Mouse (Mus musculus) CH12.LX (cell line): ENCODE measurements around the gene Aff3. TPM values are rescaled to one million over a fixed set of nuclear protein-coding genes. Genes with fewer than 3 reads are reported as not detected.
A peak's percentile ranks its signal among the peaks of the same experiment; 100 is the strongest.

Source experiments
- DNase-seq: peaks from one replicate; pipeline ENCODE4 v3.0.0-alpha.2; 2013; ENCODE audit errors: extremely low read depth
- H3K27ac ChIP-seq: 2 replicates; pipeline ENCODE4 v1.5.1; 2012; ENCODE audit warnings: low read depth, mild to moderate bottlenecking, control low read depth, moderate library complexity; ENCODE audit not compliant: insufficient read depth
- H3K27me3 ChIP-seq: replicated peaks from 2 replicates; pipeline ENCODE3; 2012; ENCODE audit warnings: inconsistent platforms
- H3K36me3 ChIP-seq, 2 experiments: replicated peaks in 1 of 2; 2 replicates each; pipeline versions ENCODE3 to v1.6.1; 2012; ENCODE audit warnings: inconsistent platforms in 1 of 2, low read length in 1 of 2, mild to moderate bottlenecking in 1 of 2, mixed read lengths in 1 of 2, moderate library complexity in 1 of 2; ENCODE audit not compliant: control insufficient read depth in 1 of 2, insufficient read depth in 1 of 2
- H3K4me1 ChIP-seq, 2 experiments: 2 replicates each; pipeline ENCODE4 v1.6.1; 2012; ENCODE audit warnings: inconsistent platforms in 1 of 2, moderate library complexity in 1 of 2; ENCODE audit not compliant: insufficient read depth in 2 of 2, control insufficient read depth in 1 of 2
- H3K4me2 ChIP-seq: 2 replicates; pipeline ENCODE4 v1.6.1; 2012; ENCODE audit warnings: low read depth, mild to moderate bottlenecking, control low read depth; ENCODE audit not compliant: poor library complexity, insufficient read depth, severe bottlenecking
- H3K4me3 ChIP-seq, 3 experiments: fragments of 150-350 bp in 1 of 3; sonication (generic) in 1 of 3; replicated peaks in 1 of 3; 2 replicates each; pipeline versions ENCODE3 to v1.5.1; 2011 to 2012; ENCODE audit warnings: low read depth in 2 of 3, low read length in 2 of 3, mild to moderate bottlenecking in 2 of 3, moderate library complexity in 2 of 3, control low read depth in 1 of 3, improper control_type of control experiment in 1 of 3, inconsistent platforms in 1 of 3, mixed read lengths in 1 of 3; ENCODE audit not compliant: poor library complexity in 1 of 3
- H3K79me2 ChIP-seq: replicated peaks from 2 replicates; pipeline ENCODE4 v1.6.1; 2012; ENCODE audit warnings: mild to moderate bottlenecking, moderate library complexity; ENCODE audit not compliant: control insufficient read depth, poor library complexity, insufficient read depth, severe bottlenecking; ENCODE audit errors: extremely low read depth
- H3K9ac ChIP-seq: 2 replicates; pipeline ENCODE4 v1.6.1; 2012; ENCODE audit warnings: low read depth, mild to moderate bottlenecking, control low read depth, moderate library complexity; ENCODE audit not compliant: insufficient read depth
- H3K9me3 ChIP-seq: replicated peaks from 2 replicates; pipeline ENCODE3; 2012; ENCODE audit warnings: low read length, inconsistent platforms, mixed read lengths
- BHLHE40 ChIP-seq: IDR thresholded peaks from 2 replicates; pipeline ENCODE4 v1.6.1; 2011; ENCODE audit warnings: mild to moderate bottlenecking, low read depth, low read length, improper control_type of control experiment
- CHD1 ChIP-seq: IDR thresholded peaks from 2 replicates; pipeline ENCODE4 v1.6.1; 2012; ENCODE audit warnings: low read depth, low read length, improper control_type of control experiment, inconsistent platforms
- E2F4 ChIP-seq: IDR thresholded peaks from 2 replicates; pipeline ENCODE4 v1.6.1; 2011; ENCODE audit warnings: low read depth, low read length, improper control_type of control experiment; ENCODE audit not compliant: insufficient replicate concordance
- ELF1 ChIP-seq: IDR thresholded peaks from 2 replicates; pipeline ENCODE4 v1.6.1; 2014; ENCODE audit warnings: low read depth, mild to moderate bottlenecking, inconsistent platforms, low read length, improper control_type of control experiment
- EP300 ChIP-seq: IDR thresholded peaks from 2 replicates; pipeline ENCODE4 v1.6.1; 2011; ENCODE audit warnings: low read length, improper control_type of control experiment
- ETS1 ChIP-seq: conservative IDR thresholded peaks from 2 replicates; pipeline ENCODE4 v1.6.1; 2012; ENCODE audit warnings: low read depth, mild to moderate bottlenecking, inconsistent platforms, low read length, improper control_type of control experiment, moderate library complexity
- GABPA ChIP-seq: IDR thresholded peaks from 2 replicates; pipeline ENCODE4 v1.6.1; 2012; ENCODE audit warnings: low read depth, low read length, improper control_type of control experiment, inconsistent platforms; ENCODE audit not compliant: insufficient replicate concordance
- IRF4 ChIP-seq: IDR thresholded peaks from 2 replicates; pipeline ENCODE4 v1.6.1; 2014; ENCODE audit warnings: low read depth, mild to moderate bottlenecking, inconsistent platforms, low read length, improper control_type of control experiment
- JUND ChIP-seq: conservative IDR thresholded peaks from 2 replicates; pipeline ENCODE4 v1.6.1; 2011; ENCODE audit warnings: low read depth, low read length, improper control_type of control experiment
- KAT2A ChIP-seq: IDR thresholded peaks from 2 replicates; pipeline ENCODE4 v1.6.1; 2012; ENCODE audit warnings: low read length, improper control_type of control experiment, inconsistent platforms; ENCODE audit not compliant: insufficient replicate concordance
- MEF2A ChIP-seq: IDR thresholded peaks from 2 replicates; pipeline ENCODE4 v1.6.1; 2014; ENCODE audit warnings: low read depth, mild to moderate bottlenecking, inconsistent platforms, low read length, improper control_type of control experiment, borderline replicate concordance
- MYC ChIP-seq: IDR thresholded peaks from 2 replicates; pipeline ENCODE4 v1.6.1; 2011; ENCODE audit warnings: low read depth, mild to moderate bottlenecking, improper control_type of control experiment, low read length
- POLR2A ChIP-seq: IDR thresholded peaks from 2 replicates; pipeline ENCODE4 v1.6.1; 2011; ENCODE audit warnings: low read depth, mild to moderate bottlenecking, improper control_type of control experiment, low read length
- RAD21 ChIP-seq: IDR thresholded peaks from 2 replicates; pipeline ENCODE4 v1.6.1; 2011; ENCODE audit warnings: low read depth, mild to moderate bottlenecking, low read length, improper control_type of control experiment, moderate library complexity
- SMC3 ChIP-seq: IDR thresholded peaks from 2 replicates; pipeline ENCODE4 v1.6.1; 2011; ENCODE audit warnings: low read depth, low read length, improper control_type of control experiment
- UBTF ChIP-seq: IDR thresholded peaks from 2 replicates; pipeline ENCODE4 v1.6.1; 2012; ENCODE audit warnings: low read depth, mild to moderate bottlenecking, inconsistent platforms, low read length, improper control_type of control experiment, moderate library complexity
- ZKSCAN1 ChIP-seq: IDR thresholded peaks from 2 replicates; pipeline ENCODE4 v1.6.1; 2012; ENCODE audit warnings: low read depth, inconsistent platforms, low read length, improper control_type of control experiment, borderline replicate concordance
- ZNF384 ChIP-seq: IDR thresholded peaks from 2 replicates; pipeline ENCODE4 v1.6.1; 2012; ENCODE audit warnings: low read depth, low read length, improper control_type of control experiment, inconsistent platforms
- dilution Hi-C: fragments of 300-500 bp; cut with MboI; formaldehyde crosslinking; loops from 2 replicates; pipeline ENCODE4 v1.14.3; 2020; ENCODE audit warnings: low sequenced_read_pairs; ENCODE audit not compliant: extremely low pct_unique_long_range_greater_than_20kb, extremely low pct_ligation_motif_present
- in situ Hi-C: fragments of 300-500 bp; cut with MboI; formaldehyde crosslinking; loops from 3 replicates; pipeline ENCODE4 v1.14.3; 2019; ENCODE audit warnings: low sequenced_read_pairs, low pct_ligation_motif_present, low pct_unique_long_range_greater_than_20kb, mixed read lengths
- polyA plus RNA-seq: library from polyadenylated mRNA; unstranded; fragments of >175 nt; gene quantifications from 2 replicates; pipeline ENCODE4 v1.2.1, GENCODE M21; 2012; ENCODE audit warnings: low read depth; ENCODE audit not compliant: insufficient read length
- total RNA-seq, 2 experiments: library from RNA; depleted of rRNA; stranded (reverse); fragments of 300-350 nt in 1 of 2; fragments of >200 nt in 1 of 2; gene quantifications; 2 replicates each; pipeline ENCODE4 v1.2.3; 2012 to 2014

Gene Aff3
- total and polyA plus RNA-seq, 3 experiments, result 5.1 to 29.9 (median 7.7) TPM

GRCm38 (mm10) chr1:38580572-38580971 is 84.2 kb downstream of the Aff3 start:
- dilution Hi-C loops, result no loop called here
- peaks cover 0 to 45% of the 10 kb centered on the region in 2 experiments for H3K36me3 ChIP-seq
- in situ Hi-C loops, result no loop called here
- no peaks in the 10 kb centered on the region for H3K9me3 ChIP-seq
- no peak overlapping the region for H3K27ac ChIP-seq
- TF ChIP-seq EP300, result no peak
- TF ChIP-seq POLR2A, result no peak
- no peak for TF ChIP-seq KAT2A
- peak; percentile 60 for TF ChIP-seq ETS1
- TF ChIP-seq CHD1, result no peak
- no peak for TF ChIP-seq MEF2A
- peak; percentile 49 for TF ChIP-seq BHLHE40
- TF ChIP-seq GABPA, result no peak
- H3K9ac ChIP-seq, result no peak overlapping the region
- peak; percentile 78 for DNase-seq
- H3K27me3 ChIP-seq, result no peaks in the 10 kb centered on the region
- no peak overlapping the region for H3K4me3 ChIP-seq
- H3K79me2 ChIP-seq, result no peaks in the 10 kb centered on the region
- H3K4me1 ChIP-seq, result peaks cover 9 to 61% of the 10 kb centered on the region in 2 experiments
- H3K4me2 ChIP-seq, result no peak overlapping the region

- Histone ChIP-seq H3K4me1 (peaks cover 9 to 49% of the 10 kb centered on the region in 2 experiments), H3K27me3 (no peaks in the 10 kb centered on the region)
- in situ Hi-C loops, result no loop called here
- no peak for TF ChIP-seq MEF2A
- no peak for TF ChIP-seq IRF4
- TF ChIP-seq ZNF384, result no peak
- TF ChIP-seq UBTF, result no peak
- TF ChIP-seq SMC3, result no peak
- TF ChIP-seq ELF1, result no peak
- no peak for TF ChIP-seq GABPA
- no peak for TF ChIP-seq JUND
- no peak for TF ChIP-seq E2F4
- TF ChIP-seq CHD1, result no peak
- no peak for TF ChIP-seq RAD21
- TF ChIP-seq ZKSCAN1, result no peak
- no peak for TF ChIP-seq MYC
- TF ChIP-seq, all 38 proteins: peak for 0
- dilution Hi-C loops, result no loop called here
- H3K9me3 ChIP-seq, result no peaks in the 10 kb centered on the region
- no peak overlapping the region for H3K27ac ChIP-seq
- peaks cover 0 to 39% of the 10 kb centered on the region in 2 experiments for H3K36me3 ChIP-seq
- no peaks in the 10 kb centered on the region for H3K79me2 ChIP-seq
- H3K9ac ChIP-seq, result no peak overlapping the region
- no peak overlapping the region for H3K4me2 ChIP-seq
- DNase-seq, result no peak
- H3K4me3 ChIP-seq, result no peak overlapping the region
Observed at GRCm38 (mm10) chr1:38578339-38578738, 86.4 kb downstream of the Aff3 start.
